Mouse (Mus musculus) stomach, embryonic 14.5 days (tissue): Measurements from ENCODE around the gene Cd300lf. TPM values are rescaled to one million over a fixed set of nuclear protein-coding genes. Genes with fewer than 3 reads are reported as not detected.

ENCODE experiments used
- ATAC-seq: fragments of 200-750 bp; cut with Nextera tagmentation; 2 replicates; pipeline ENCODE4 v1.8.0; 2017; ENCODE audit warnings: low read depth, moderate TSS enrichment; ENCODE audit not compliant: insufficient number of reproducible peaks, insufficient read depth, low FRiP score
- H3K27ac ChIP-seq: fragments of 300-500 bp; sonication (generic); 2 replicates; pipeline ENCODE4 v1.5.1; 2014; ENCODE audit warnings: mild to moderate bottlenecking, low read length, moderate library complexity, mixed read lengths
- H3K27me3 ChIP-seq: fragments of 300-500 bp; sonication (generic); 2 replicates; pipeline ENCODE4 v1.6.1; 2014; ENCODE audit warnings: low read length, control low read depth, mixed read lengths; ENCODE audit not compliant: control insufficient read depth, insufficient read depth
- H3K36me3 ChIP-seq: fragments of 300-500 bp; sonication (generic); 2 replicates; pipeline ENCODE4 v1.6.1; 2014; ENCODE audit warnings: mild to moderate bottlenecking, control low read depth, low read length, moderate library complexity, mixed read lengths; ENCODE audit not compliant: control insufficient read depth, insufficient read depth
- H3K4me1 ChIP-seq: fragments of 300-500 bp; sonication (generic); 2 replicates; pipeline ENCODE4 v1.6.1; 2014; ENCODE audit warnings: low read length, control low read depth, mixed read lengths; ENCODE audit not compliant: control insufficient read depth, insufficient read depth
- H3K4me2 ChIP-seq: fragments of 300-500 bp; sonication (generic); replicated peaks from 2 replicates; pipeline ENCODE4 v1.6.1; 2014; ENCODE audit warnings: low read depth, low read length, control low read depth
- H3K4me3 ChIP-seq: fragments of 300-500 bp; sonication (generic); 2 replicates; pipeline ENCODE4 v1.5.1; 2014; ENCODE audit warnings: low read depth, low read length, control low read depth
- H3K9ac ChIP-seq: fragments of 300-500 bp; sonication (generic); replicated peaks from 2 replicates; pipeline ENCODE4 v1.6.1; 2014; ENCODE audit warnings: low read depth, mild to moderate bottlenecking, control low read depth, low read length, moderate library complexity, mixed read lengths
- H3K9me3 ChIP-seq: fragments of 300-500 bp; sonication (generic); 2 replicates; pipeline ENCODE4 v1.6.1; 2016; ENCODE audit warnings: low read depth, low read length, control low read depth; ENCODE audit not compliant: control insufficient read depth
- WGBS: fragments of 180-500 bp; shearing (Covaris S2); extraction: QIAGEN DNeasy Blood & Tissue Kit; methylation state at CpG from one replicate; pipeline ENCODE4 v1.1.7; 2014; 5-methylcytosine and 5-hydroxymethylcytosine counted together
- polyA plus RNA-seq: library from polyadenylated mRNA; unstranded; fragments of >200 nt; fragmentation: Nextera tagmentation; extraction: Ambion mirVana; gene quantifications from 2 replicates; pipeline ENCODE4 v1.2.1, GENCODE M21; 2014

The Cd300lf gene
- polyA plus RNA-seq, 1 experiment from 2014 or later, result 0.33 TPM

DNA sequence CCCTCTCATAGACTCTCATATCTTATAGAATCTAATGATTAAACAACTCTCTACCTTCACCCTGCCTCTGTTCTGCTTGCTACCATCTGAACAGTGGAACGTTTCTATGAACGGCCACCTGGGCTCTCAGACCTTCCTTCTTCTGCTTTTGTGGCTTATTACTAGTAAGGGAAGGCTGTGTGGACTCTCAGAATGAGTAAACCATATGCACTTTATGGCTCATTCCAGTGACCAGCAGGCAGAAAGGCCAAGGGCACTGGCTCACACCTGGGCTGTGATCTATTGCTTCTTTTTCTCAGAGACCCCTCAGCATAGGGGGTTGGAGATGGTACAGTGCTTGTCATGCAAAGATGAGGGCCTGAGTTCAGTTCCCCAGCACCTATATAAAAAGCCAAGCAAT is 27.2 kb downstream of the Cd300lf start:
- no peak for ATAC-seq
- no peaks in the 10 kb centered on the region for H3K27me3 ChIP-seq
- no peaks in the 10 kb centered on the region for H3K9me3 ChIP-seq
- no peak overlapping the region for H3K4me3 ChIP-seq
- no peak overlapping the region for H3K27ac ChIP-seq
- 94% methylated on average over 2 of the region's 2 CpGs for WGBS
- no peak overlapping the region for H3K4me2 ChIP-seq
- no peaks in the 10 kb centered on the region for H3K36me3 ChIP-seq
- H3K4me1 ChIP-seq, result peaks cover 4% of the 10 kb centered on the region; the same call in 1 of the 2 replicates
- H3K9ac ChIP-seq, result no peak overlapping the region

DNA sequence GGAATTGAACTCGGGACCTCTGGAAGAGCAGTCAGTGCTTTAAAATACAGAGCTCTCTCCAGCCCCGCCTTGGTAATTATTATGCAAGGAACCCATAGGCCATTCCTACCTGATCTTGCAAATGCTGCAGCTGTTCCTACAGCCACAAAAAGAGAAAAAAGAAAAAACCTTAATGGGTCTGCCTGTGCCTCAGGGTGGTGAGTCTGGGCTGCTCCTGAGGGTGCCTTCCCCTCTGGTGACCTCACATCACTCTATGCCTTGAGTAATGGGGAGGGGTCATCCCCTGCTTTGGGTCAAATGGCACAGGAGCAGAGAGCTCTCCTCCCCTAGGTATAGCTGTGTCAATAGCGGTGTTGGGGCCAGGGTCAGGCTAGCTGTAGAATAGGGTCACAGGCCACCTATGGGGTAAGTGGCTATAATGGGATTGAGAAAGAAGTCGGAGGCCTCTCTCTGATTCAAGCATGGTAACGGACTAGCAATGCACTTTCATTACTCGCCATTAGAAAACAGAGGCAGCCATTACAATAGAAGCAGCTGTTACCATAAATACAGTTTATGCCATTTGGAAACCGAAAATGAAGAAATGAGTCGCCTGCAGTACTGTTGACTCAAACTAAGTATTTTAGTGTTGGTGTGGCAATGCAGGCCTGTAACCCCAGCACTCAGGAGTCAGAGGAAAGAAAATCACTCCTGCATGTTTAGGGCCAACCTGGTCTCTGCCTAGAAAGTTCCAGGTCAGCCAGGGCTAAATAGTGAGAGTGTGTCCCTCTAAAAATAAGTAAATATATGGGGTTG is 28.8 kb downstream of the Cd300lf start:
- Histone ChIP-seq H3K4me3 (no peak overlapping the region), H3K27me3 (no peaks in the 10 kb centered on the region), H3K9ac (no peak overlapping the region), H3K4me1 (peaks cover 4% of the 10 kb centered on the region; the same call in 1 of the 2 replicates), H3K9me3 (no peaks in the 10 kb centered on the region), H3K36me3 (no peaks in the 10 kb centered on the region), H3K4me2 (no peak overlapping the region), H3K27ac (no peak overlapping the region)
- no peak for ATAC-seq
- 67% methylated on average over 8 of the region's 8 CpGs for WGBS

DNA sequence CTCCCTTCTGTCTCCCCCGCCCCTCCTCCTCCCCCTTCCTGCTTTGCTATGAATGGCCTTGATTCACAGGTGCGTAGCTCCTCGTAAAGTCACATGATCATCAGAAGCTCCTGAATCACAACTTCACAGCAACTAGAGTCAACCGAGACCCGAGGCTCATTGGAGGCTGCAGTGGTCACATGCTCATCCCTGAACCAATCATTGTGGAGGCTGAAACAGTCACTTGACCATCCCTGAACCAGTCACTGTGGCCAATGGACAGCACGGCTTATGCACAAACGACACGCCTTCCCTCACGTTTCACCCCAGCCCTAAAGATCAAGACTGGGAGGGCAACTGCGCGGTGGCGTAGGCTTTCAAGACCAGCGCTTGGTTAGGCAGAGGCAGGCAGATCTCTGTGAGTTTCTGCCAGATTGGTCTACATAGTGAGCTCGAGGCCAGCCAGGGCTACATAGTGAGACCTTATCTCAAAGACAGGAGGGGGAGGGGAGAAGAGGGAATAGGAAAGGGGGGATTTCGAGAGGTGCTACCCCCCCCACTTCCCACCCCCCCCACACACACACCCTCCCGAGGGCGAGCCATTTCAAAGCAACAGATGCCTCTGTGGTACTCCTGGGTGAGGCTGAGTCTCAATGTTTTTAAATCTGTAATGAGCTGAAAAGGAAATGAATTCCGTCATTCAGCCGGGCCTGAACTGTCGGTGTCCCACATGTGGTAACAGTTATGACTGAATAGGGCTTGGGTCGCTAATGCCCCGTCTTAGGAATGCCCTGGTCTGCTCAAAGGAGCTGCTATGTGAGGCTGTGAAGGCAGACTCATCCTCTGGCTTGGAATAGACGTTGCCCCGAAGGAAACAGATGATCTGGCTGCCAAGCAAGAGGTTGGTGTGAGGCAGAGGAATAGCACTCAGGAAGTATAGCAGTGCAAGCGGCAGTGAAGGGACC is 30.1 kb downstream of the Cd300lf start:
- Histone ChIP-seq H3K9me3 (no peaks in the 10 kb centered on the region), H3K4me1 (peaks cover 7% of the 10 kb centered on the region; the same call in 1 of the 2 replicates), H3K9ac (no peak overlapping the region), H3K4me3 (no peak overlapping the region), H3K27me3 (no peaks in the 10 kb centered on the region), H3K27ac (no peak overlapping the region), H3K36me3 (no peaks in the 10 kb centered on the region), H3K4me2 (no peak overlapping the region)
- 90% methylated on average over 25 of the region's 25 CpGs for WGBS
- ATAC-seq, result no peak

DNA sequence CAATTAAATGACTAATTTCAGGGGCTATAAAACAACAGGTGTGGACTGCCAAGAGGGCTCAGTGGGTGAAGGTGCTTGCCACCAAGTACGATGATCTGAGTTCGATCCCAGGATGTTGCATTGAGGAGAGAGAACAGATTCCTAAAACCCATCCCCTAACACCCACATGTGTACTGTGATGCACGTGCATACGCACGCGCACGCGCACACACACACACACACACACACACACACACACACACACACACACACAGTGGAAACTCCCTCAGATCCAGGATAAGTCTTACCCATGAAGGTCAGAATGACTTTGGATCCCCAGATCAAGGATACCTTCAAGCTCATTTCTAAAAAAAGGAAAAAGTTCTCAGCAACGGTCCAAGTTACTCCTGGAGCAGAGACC is 31.7 kb downstream of the Cd300lf start:
- no peak for ATAC-seq
- 90% methylated on average over 9 of the region's 9 CpGs for WGBS
- no peak overlapping the region for H3K4me3 ChIP-seq

DNA sequence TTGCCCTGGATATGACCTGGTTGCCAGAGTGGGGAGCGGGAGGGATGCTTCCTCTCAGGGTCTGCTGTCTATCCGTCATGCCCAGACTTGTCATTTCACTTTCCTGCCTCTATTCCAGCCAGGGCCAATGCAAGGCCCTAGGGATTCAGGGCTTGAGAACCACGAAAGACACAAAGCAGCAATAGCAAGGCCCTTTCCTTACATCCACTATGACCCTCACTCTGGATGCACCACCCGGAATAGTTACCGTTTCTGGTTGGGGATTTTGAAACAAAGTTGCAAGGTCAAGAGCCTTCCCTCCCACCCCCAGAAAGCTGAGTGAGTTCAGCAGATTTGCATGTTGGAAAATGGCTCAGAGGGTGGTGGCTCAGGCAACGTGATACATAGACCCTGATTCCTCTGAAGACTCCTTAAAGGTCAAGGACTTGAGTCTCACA is 32.2 kb downstream of the Cd300lf start:
- H3K9ac ChIP-seq, result no peak overlapping the region
- no peaks in the 10 kb centered on the region for H3K9me3 ChIP-seq
- whole genome bisulfite sequencing, result 27% methylated on average over 6 of the region's 6 CpGs
- no peak for ATAC-seq
- no peak overlapping the region for H3K4me3 ChIP-seq
- H3K27me3 ChIP-seq, result no peaks in the 10 kb centered on the region
- no peak overlapping the region for H3K27ac ChIP-seq
- peaks cover 4% of the 10 kb centered on the region; the same call in 1 of the 2 replicates for H3K4me1 ChIP-seq
- no peaks in the 10 kb centered on the region for H3K36me3 ChIP-seq
- no peak overlapping the region for H3K4me2 ChIP-seq

More for the DNA sequence above, 31.7 kb downstream of the Cd300lf start:
- no peaks in the 10 kb centered on the region for H3K27me3 ChIP-seq
- no peaks in the 10 kb centered on the region for H3K9me3 ChIP-seq
- H3K4me2 ChIP-seq, result no peak overlapping the region
- peaks cover 4% of the 10 kb centered on the region; the same call in 1 of the 2 replicates for H3K4me1 ChIP-seq
- no peak overlapping the region for H3K27ac ChIP-seq
- no peaks in the 10 kb centered on the region for H3K36me3 ChIP-seq
- no peak overlapping the region for H3K9ac ChIP-seq

DNA sequence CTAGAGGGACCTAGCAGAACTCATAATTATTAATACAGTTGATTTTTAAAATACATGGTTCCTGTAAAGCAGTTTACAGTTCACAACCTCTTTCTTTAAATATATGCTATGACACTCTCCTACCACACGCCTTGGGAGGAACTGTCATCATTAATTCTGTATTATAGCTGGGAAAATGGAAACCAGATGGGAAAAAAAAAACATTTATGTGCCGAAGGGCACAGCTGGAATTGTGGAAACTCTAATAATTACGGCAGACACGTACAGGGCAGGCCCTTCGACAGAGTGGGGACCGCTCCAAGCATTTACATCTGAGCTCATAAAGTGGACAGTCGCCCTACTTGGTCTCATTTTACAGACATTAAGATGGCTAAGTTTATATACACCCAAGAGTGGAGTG is 33.1 kb downstream of the Cd300lf start:
- no peak overlapping the region for H3K9ac ChIP-seq
- WGBS, result 38% methylated on average over 7 of the region's 7 CpGs
- no peaks in the 10 kb centered on the region for H3K36me3 ChIP-seq
- no peak overlapping the region for H3K4me2 ChIP-seq
- H3K27me3 ChIP-seq, result no peaks in the 10 kb centered on the region
- no peaks in the 10 kb centered on the region for H3K9me3 ChIP-seq
- H3K4me1 ChIP-seq, result peaks cover 4% of the 10 kb centered on the region; the same call in 1 of the 2 replicates
- no peak for ATAC-seq
- no peak overlapping the region for H3K4me3 ChIP-seq
- H3K27ac ChIP-seq, result no peak overlapping the region

DNA sequence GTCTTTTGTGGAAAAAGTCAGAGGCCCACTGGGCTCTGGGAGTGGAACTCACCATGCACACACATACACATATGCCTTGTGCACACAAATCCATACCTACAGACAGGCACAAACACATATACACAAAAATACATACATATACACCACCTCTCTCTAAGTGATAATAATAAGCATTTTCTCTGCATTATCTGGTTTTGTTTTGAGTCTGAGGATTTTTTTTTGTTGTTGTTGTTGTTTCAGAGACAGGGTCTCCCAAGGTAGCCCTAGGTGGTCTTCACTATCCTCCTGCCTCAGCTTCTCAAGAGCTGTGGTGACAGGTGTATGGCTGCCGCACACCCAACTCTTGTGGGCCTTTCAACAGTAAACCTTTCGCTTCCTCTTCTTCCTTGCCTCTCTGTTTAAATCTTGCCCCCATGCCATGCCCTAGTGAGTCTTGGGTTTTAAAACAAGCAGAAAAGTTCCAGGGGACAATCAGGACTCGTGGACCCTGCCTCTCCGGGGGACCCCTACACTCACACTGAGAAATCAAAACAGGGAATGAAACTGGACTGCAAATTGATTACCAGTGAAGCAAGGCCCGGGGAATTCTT is 33.7 kb downstream of the Cd300lf start:
- 83% methylated on average over 5 of the region's 5 CpGs for WGBS

DNA sequence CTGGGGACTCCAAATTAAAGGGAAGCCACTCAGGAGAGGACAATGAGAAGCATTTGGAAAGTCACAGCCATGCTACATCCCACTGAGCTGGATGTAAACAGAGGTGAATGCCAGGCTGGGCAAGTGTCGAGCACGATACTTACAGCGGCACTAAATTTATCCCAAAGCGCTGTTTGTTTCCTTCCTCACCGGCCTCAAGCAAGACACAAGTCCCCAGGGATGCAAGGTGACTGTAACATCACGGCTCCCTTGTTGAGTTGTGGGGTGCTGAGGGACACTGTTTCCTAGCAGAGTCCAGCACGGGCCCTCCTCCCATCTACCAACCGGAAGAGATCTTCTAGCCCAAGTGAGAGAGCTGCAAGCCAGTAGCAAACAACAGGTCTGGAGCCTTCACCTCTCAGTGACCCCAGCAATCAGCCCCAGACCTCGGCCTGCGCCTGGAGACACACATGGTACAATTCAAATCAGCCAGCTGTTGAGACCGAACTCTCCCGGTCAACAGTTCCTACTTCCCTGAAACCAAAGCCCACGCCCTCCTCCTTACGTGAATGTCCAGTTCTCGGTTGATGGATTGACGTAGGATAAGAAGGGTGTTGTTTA is 34.5 kb downstream of the Cd300lf start:
- Histone ChIP-seq H3K27ac (peak overlapping the region; percentile 4; the same call in 1 of the 2 replicates), H3K9ac (no peak overlapping the region), H3K36me3 (no peaks in the 10 kb centered on the region), H3K4me1 (peaks cover 4% of the 10 kb centered on the region; the same call in 1 of the 2 replicates), H3K27me3 (no peaks in the 10 kb centered on the region), H3K4me3 (no peak overlapping the region), H3K4me2 (no peak overlapping the region), H3K9me3 (no peaks in the 10 kb centered on the region)
- no peak for ATAC-seq
- WGBS, result 29% methylated on average over 16 of the region's 16 CpGs

More for the DNA sequence above, 33.7 kb downstream of the Cd300lf start:
- no peak for ATAC-seq
- no peak overlapping the region for H3K4me3 ChIP-seq
- no peak overlapping the region for H3K27ac ChIP-seq
- no peak overlapping the region for H3K9ac ChIP-seq
- H3K27me3 ChIP-seq, result no peaks in the 10 kb centered on the region
- H3K9me3 ChIP-seq, result no peaks in the 10 kb centered on the region
- H3K36me3 ChIP-seq, result no peaks in the 10 kb centered on the region
- no peak overlapping the region for H3K4me2 ChIP-seq
- peaks cover 4% of the 10 kb centered on the region; the same call in 1 of the 2 replicates for H3K4me1 ChIP-seq
